Mouse (Mus musculus) neural tube, embryonic 14.5 days (tissue): Measurements from ENCODE around the gene Epha3. TPM values are rescaled to one million over a fixed set of nuclear protein-coding genes. Genes with fewer than 3 reads are reported as not detected.

ENCODE experiments used
- ATAC-seq: fragments of 200-750 bp; cut with Nextera tagmentation; 2 replicates; pipeline ENCODE4 v1.8.0; 2017; ENCODE audit warnings: low read depth, mild to moderate bottlenecking, moderate TSS enrichment, moderate library complexity
- H3K27ac ChIP-seq: fragments of 300-500 bp; sonication (generic); 2 replicates; pipeline ENCODE4 v1.5.1; 2014; ENCODE audit warnings: low read depth, mild to moderate bottlenecking, control low read depth, low read length, moderate library complexity, mixed read lengths
- H3K27me3 ChIP-seq: fragments of 300-500 bp; sonication (generic); 2 replicates; pipeline ENCODE4 v1.6.1; 2014; ENCODE audit warnings: low read length; ENCODE audit not compliant: control insufficient read depth, insufficient read depth
- H3K36me3 ChIP-seq: fragments of 300-500 bp; sonication (generic); 2 replicates; pipeline ENCODE4 v1.6.1; 2014; ENCODE audit warnings: low read length, mixed read lengths; ENCODE audit not compliant: control insufficient read depth, insufficient read depth
- H3K4me1 ChIP-seq: fragments of 300-500 bp; sonication (generic); 2 replicates; pipeline ENCODE4 v1.6.1; 2014; ENCODE audit warnings: low read length; ENCODE audit not compliant: control insufficient read depth, insufficient read depth
- H3K4me2 ChIP-seq: fragments of 300-500 bp; sonication (generic); 2 replicates; pipeline ENCODE4 v1.6.1; 2014; ENCODE audit warnings: mild to moderate bottlenecking, low read depth, low read length, control low read depth
- H3K4me3 ChIP-seq: fragments of 300-500 bp; sonication (generic); 2 replicates; pipeline ENCODE4 v1.5.1; 2014; ENCODE audit warnings: low read depth, low read length, control low read depth, mixed read lengths
- H3K9ac ChIP-seq: fragments of 300-500 bp; sonication (generic); replicated peaks from 2 replicates; pipeline ENCODE4 v1.6.1; 2014; ENCODE audit warnings: low read depth, mild to moderate bottlenecking, control low read depth, low read length, mixed read lengths
- H3K9me3 ChIP-seq: fragments of 300-500 bp; sonication (generic); 2 replicates; pipeline ENCODE4 v1.6.1; 2016; ENCODE audit warnings: low read length; ENCODE audit not compliant: control insufficient read depth
- WGBS: fragments of 180-500 bp; shearing (Covaris S2); extraction: QIAGEN DNeasy Blood & Tissue Kit; methylation state at CpG from one replicate; pipeline ENCODE4 v1.1.7; 2014; 5-methylcytosine and 5-hydroxymethylcytosine counted together
- polyA plus RNA-seq: library from polyadenylated mRNA; unstranded; fragments of >200 nt; fragmentation: Nextera tagmentation; extraction: Ambion mirVana; gene quantifications from 2 replicates; pipeline ENCODE4 v1.2.1, GENCODE M21; 2014

Gene Epha3
- polyA plus RNA-seq, 1 experiment from 2014 or later, result 17.0 TPM

DNA sequence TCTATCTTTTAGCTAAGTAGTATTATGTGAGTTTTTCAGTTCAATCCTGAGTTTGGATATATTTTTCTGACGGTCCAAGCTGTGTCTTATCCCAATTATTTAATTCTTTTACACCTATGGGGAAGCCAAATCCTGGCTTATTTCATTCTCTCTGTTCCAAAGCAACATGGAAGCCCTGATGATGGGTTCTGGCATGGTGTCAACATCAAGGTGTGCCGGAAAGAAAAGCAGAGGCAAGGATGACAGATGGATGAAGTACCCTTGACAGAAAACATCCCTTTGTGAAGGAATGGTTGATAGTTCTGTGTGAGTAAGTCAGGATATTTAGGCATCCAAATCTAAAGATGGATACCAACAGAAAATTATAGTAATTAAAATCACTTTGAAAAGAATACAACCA lies 21.1 kb downstream of the Epha3 start:
- 93% methylated on average over 2 of the region's 2 CpGs for WGBS
- no peak for ATAC-seq

DNA sequence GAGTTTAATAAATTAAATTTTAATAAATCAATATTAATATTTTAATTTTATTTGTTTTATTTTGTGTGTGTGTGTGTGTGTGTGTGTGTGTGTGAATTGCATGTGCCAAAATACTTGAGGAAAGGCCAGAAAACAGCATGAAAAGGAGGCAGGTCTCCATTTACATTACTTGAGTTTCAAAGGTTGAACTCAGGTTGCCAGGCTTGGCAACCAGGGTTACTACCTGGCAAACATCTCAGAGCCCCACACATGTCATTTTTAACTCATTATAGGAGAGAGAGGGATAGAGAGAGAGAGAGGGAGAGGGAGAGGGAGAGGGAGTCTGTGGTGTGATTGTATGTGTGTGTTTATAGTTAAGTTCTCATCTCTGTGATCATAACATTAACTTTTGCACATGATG lies 26.5 kb downstream of the Epha3 start:
- Histone ChIP-seq H3K27me3 (no peaks in the 10 kb centered on the region), H3K4me2 (no peak overlapping the region), H3K36me3 (no peaks in the 10 kb centered on the region), H3K9ac (no peak overlapping the region), H3K4me1 (no peaks in the 10 kb centered on the region), H3K9me3 (no peaks in the 10 kb centered on the region), H3K27ac (no peak overlapping the region), H3K4me3 (no peak overlapping the region)
- ATAC-seq, result no peak

More for the DNA sequence above, 21.1 kb downstream of the Epha3 start:
- Histone ChIP-seq H3K36me3 (no peaks in the 10 kb centered on the region), H3K4me3 (no peak overlapping the region), H3K9me3 (no peaks in the 10 kb centered on the region), H3K4me1 (no peaks in the 10 kb centered on the region), H3K9ac (no peak overlapping the region), H3K4me2 (no peak overlapping the region), H3K27me3 (no peaks in the 10 kb centered on the region), H3K27ac (no peak overlapping the region)

DNA sequence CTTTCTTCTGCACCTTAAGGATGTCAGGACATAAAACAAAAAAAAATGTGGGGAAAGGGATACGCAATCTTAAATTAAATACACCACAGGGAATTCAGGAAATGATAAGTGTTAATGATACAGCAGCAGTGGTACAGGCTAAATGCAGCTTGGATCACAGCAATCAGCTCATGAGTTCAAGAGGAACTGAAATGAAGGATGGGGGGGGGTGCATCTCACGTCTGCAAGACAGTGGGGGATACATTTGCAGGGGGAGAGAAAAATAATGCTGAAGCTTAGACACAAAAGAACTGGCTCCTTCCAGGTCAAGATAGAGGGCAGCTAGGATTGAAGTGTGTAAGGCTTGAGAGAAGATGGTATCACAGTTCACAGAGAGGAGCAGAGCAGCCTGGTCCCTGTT lies 42.8 kb downstream of the Epha3 start:
- WGBS, result 26% methylated on average over 2 of the region's 2 CpGs
- Histone ChIP-seq H3K4me3 (no peak overlapping the region), H3K9ac (no peak overlapping the region), H3K27me3 (no peaks in the 10 kb centered on the region), H3K4me2 (no peak overlapping the region), H3K9me3 (no peaks in the 10 kb centered on the region), H3K4me1 (peaks cover 4% of the 10 kb centered on the region; the same call in 1 of the 2 replicates), H3K27ac (no peak overlapping the region), H3K36me3 (no peaks in the 10 kb centered on the region)
- no peak for ATAC-seq

DNA sequence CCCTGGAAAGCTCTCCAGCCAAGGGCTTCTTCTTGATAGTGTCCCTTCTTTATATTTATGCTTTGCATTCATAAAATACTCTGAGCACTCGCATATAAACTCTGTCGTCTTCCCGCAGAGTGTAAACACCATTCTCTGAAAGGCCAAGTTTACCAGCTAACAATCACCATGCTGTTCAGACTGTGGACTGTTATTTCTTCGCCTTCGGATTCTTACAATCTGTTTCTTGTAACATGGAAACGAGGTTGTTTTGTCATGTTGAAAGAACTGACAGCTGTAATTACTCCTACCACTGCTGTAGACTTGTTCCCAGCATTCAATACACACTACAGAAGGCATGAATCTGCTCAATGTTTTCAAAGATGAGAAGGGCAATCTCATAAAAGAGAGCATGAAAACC lies 46.4 kb downstream of the Epha3 start:
- Histone ChIP-seq H3K4me3 (no peak overlapping the region), H3K4me2 (peak overlapping the region; percentile 29; the same call in 1 of the 2 replicates), H3K36me3 (no peaks in the 10 kb centered on the region), H3K27ac (no peak overlapping the region), H3K9ac (no peak overlapping the region), H3K27me3 (no peaks in the 10 kb centered on the region), H3K4me1 (peaks cover 4% of the 10 kb centered on the region; the same call in 1 of the 2 replicates), H3K9me3 (no peaks in the 10 kb centered on the region)
- 17% methylated on average over 6 of the region's 6 CpGs for WGBS
- peak; percentile 44; the same call in 1 of the 2 replicates for ATAC-seq

DNA sequence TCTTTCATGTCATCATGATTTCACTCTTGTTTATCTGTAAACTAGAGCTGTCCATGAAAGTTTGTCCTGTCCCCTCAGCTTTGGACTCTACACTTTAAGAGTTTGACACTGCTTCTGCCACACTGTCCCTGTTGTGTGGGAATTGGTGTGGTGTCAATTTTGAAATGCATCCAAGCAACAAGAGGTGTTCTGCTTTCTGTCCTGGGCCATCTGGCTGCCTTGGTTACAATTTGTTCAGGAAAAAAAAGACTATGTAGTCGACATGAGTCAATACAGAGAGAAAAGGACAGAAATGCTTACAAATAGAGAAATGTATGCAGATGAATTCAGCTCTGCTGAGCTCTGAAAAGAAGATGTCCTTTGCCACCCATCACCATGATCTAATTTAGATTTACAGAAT lies 47.3 kb downstream of the Epha3 start:
- no peak overlapping the region for H3K4me2 ChIP-seq
- H3K36me3 ChIP-seq, result no peaks in the 10 kb centered on the region
- no peaks in the 10 kb centered on the region for H3K27me3 ChIP-seq
- no peaks in the 10 kb centered on the region for H3K9me3 ChIP-seq
- WGBS, result 19% methylated on average over 1 of the region's 1 CpGs
- no peak overlapping the region for H3K27ac ChIP-seq
- ATAC-seq, result no peak
- H3K9ac ChIP-seq, result no peak overlapping the region
- no peak overlapping the region for H3K4me3 ChIP-seq
- peaks cover 4% of the 10 kb centered on the region; the same call in 1 of the 2 replicates for H3K4me1 ChIP-seq

DNA sequence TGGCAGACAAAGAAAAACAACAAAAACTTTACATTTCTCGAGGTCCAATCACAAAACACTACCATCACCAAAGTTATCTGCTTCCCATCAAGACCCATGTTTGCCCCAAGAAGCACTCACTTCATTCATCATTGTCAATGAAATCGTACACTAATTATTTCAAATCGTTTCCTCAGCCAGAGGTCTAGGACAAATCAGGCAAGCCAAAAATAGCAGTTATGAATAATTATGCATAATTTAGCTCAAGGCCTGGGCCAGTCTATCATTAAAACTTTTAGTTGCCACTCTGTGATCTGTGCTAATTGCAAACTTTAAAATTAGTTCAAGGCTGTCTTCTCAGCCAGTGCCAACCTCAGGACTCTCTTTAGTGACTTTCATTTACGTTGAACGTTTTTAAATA lies 54.1 kb downstream of the Epha3 start:
- Histone ChIP-seq H3K36me3 (no peaks in the 10 kb centered on the region), H3K4me2 (no peak overlapping the region), H3K9ac (no peak overlapping the region), H3K27me3 (no peaks in the 10 kb centered on the region), H3K4me1 (no peaks in the 10 kb centered on the region), H3K9me3 (no peaks in the 10 kb centered on the region), H3K4me3 (no peak overlapping the region), H3K27ac (no peak overlapping the region)
- 67% methylated on average over 5 of the region's 5 CpGs for WGBS
- no peak for ATAC-seq

DNA sequence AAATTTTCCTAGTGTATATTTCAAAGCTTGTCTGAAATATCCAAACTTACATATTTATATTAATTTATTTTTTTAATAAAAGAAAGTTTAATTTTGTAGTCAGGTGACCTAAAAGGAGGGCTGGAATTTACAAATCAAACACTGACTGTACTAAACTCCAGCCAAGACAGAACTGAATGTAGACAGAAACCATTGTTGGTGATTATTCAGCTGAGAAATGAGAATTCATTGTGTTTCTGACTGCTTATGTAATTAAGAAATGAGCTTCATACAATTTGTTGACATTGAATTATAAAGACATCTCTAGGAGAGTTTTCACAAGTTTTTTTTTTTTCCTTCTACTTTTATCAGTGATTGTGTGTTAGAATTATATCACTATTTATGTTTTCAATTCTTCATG lies 55.0 kb downstream of the Epha3 start:
- no peak overlapping the region for H3K9ac ChIP-seq
- no peaks in the 10 kb centered on the region for H3K36me3 ChIP-seq
- ATAC-seq, result no peak
- no peaks in the 10 kb centered on the region for H3K4me1 ChIP-seq
- H3K4me2 ChIP-seq, result no peak overlapping the region
- H3K27me3 ChIP-seq, result no peaks in the 10 kb centered on the region
- H3K27ac ChIP-seq, result no peak overlapping the region
- H3K9me3 ChIP-seq, result no peaks in the 10 kb centered on the region
- H3K4me3 ChIP-seq, result no peak overlapping the region

DNA sequence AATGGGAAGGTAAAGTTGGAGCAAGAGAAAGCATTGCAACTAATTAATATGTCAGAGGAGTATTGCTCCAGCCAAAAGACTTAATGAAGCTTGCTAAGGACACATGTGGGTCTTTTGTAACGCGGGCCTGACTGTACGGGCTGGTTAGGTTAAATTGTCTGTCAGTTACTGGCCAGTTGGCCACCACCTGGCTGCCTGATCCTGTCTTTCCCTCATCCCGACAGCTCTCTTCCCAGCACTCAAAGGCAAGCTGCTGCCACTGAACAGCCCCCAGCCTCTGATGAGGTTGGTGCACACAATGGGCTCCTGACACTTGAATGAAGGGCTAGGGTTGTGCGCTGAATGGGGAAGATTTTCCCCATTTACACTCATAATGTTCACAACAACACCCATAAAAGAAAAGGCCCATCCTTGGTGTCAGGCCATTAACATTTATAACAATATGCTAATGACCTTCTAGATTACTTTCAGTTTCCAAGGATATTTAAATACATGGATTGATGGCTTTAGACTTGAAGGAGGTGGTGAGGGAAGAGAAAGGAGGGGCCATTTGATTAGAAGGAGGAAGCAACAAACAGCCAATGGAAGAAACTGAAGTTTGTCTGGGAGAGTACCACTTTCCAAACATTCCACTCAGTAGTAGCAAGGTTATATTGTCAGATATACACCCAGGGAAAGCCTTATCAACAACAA lies 57.4 kb downstream of the Epha3 start:
- no peaks in the 10 kb centered on the region for H3K36me3 ChIP-seq
- H3K4me1 ChIP-seq, result no peaks in the 10 kb centered on the region
- no peaks in the 10 kb centered on the region for H3K9me3 ChIP-seq
- WGBS, result 9% methylated on average over 5 of the region's 5 CpGs
- H3K27me3 ChIP-seq, result no peaks in the 10 kb centered on the region
- ATAC-seq, result peak; percentile 92
- no peak overlapping the region for H3K4me3 ChIP-seq
- H3K9ac ChIP-seq, result no peak overlapping the region
- H3K4me2 ChIP-seq, result no peak overlapping the region
- no peak overlapping the region; the same call in 1 of the 2 replicates for H3K27ac ChIP-seq

DNA sequence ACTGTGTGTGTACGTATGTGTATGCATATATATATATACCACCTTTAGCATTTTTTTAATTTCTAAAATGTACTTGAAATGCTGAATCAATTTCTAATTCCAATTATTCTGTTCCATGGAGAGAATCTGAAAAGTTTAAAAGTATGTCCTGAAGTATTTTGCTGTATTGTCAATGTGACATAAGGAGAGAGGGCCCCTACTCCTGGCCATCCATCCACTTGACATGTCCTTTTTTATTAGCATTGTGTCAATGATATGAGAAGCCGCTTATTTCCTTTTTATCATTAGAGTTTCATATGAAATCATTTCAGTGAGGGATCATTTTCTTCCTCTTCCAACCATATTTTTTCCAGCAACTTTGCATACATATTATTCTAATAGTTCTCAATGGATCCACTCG lies 58.0 kb downstream of the Epha3 start:
- no peak overlapping the region for H3K4me3 ChIP-seq
- H3K27me3 ChIP-seq, result no peaks in the 10 kb centered on the region
- H3K36me3 ChIP-seq, result no peaks in the 10 kb centered on the region
- no peak overlapping the region for H3K9ac ChIP-seq
- WGBS, result 42% methylated on average over 3 of the region's 3 CpGs
- H3K4me2 ChIP-seq, result no peak overlapping the region
- H3K9me3 ChIP-seq, result no peaks in the 10 kb centered on the region
- no peaks in the 10 kb centered on the region for H3K4me1 ChIP-seq
- no peak overlapping the region for H3K27ac ChIP-seq
- ATAC-seq, result 0 out of 2 replicates have a peak, but pooled peaks have one; percentile 36
